Mouse (Mus musculus): ENCODE data around the gene Mul1. TPM values are rescaled to one million over a fixed set of nuclear protein-coding genes. Genes with fewer than 3 reads are reported as not detected.
A peak's percentile ranks its signal among the peaks of the same experiment; 100 is the strongest.
"Not testable (repeated sequence)": the region's sequence is repeated elsewhere in the genome, so short reads cannot be mapped to it uniquely, and the experiment has no call there.

Mul1 gene
- 23.9 and 24.7 TPM in 2 replicates for polyA plus RNA-seq (2012; rRNA removed)

- DNase-seq (ENCODE audit: extremely low spot score in 1 of 2, low spot score in 1 of 2), result peak; percentile 94 to 99
These were observed at the start of gene Mul1 for GRCm38 (mm10) chr4:138434347-138435316. Gene Mul1 (plus strand): TSS chr4:138434671.

GRCm38 (mm10) chr4:138393703-138394102, 40.8 kb upstream of the Mul1 start:
- peak in 1 of 2 experiments; percentile 56 for DNase-seq (ENCODE audit: extremely low spot score in 1 of 2, low spot score in 1 of 2)

- peak in 1 of 2 experiments; percentile 64 for DNase-seq (ENCODE audit: extremely low spot score in 1 of 2, low spot score in 1 of 2)
These were observed 39.1 kb upstream of the Mul1 start for GRCm38 (mm10) chr4:138395087-138395970.

GRCm38 (mm10) chr4:138395971-138396645, 38.4 kb upstream of the Mul1 start, which contains the start of gene Fam43b:
Gene Fam43b (minus strand): TSS chr4:138396528.
- DNase-seq (ENCODE audit: extremely low spot score in 1 of 2, low spot score in 1 of 2), result peak; percentile 62 to 87

GRCm38 (mm10) chr4:138396711-138397110, 37.8 kb upstream of the Mul1 start:
- DNase-seq (ENCODE audit: extremely low spot score in 1 of 2, low spot score in 1 of 2), result no peak

GRCm38 (mm10) chr4:138404806-138405205, 29.7 kb upstream of the Mul1 start:
- peak in 1 of 2 experiments; percentile 42 for DNase-seq (ENCODE audit: extremely low spot score in 1 of 2, low spot score in 1 of 2)

- DNase-seq (ENCODE audit: extremely low spot score in 1 of 2, low spot score in 1 of 2), result no peak
These were observed 26.8 kb upstream of the Mul1 start for GRCm38 (mm10) chr4:138407479-138408194.

GRCm38 (mm10) chr4:138411011-138411410, 23.5 kb upstream of the Mul1 start:
- no peak for DNase-seq (ENCODE audit: extremely low spot score in 1 of 2, low spot score in 1 of 2)

GRCm38 (mm10) chr4:138411504-138412121, 22.9 kb upstream of the Mul1 start:
- peak in 1 of 2 experiments; percentile 19 for DNase-seq (ENCODE audit: extremely low spot score in 1 of 2, low spot score in 1 of 2)

GRCm38 (mm10) chr4:138414725-138415124, 19.7 kb upstream of the Mul1 start:
- DNase-seq (ENCODE audit: extremely low spot score in 1 of 2, low spot score in 1 of 2), result peak in 1 of 2 experiments; percentile 78

GRCm38 (mm10) chr4:138415991-138416390, 18.5 kb upstream of the Mul1 start:
- peak in 1 of 2 experiments; percentile 77 for DNase-seq (ENCODE audit: extremely low spot score in 1 of 2, low spot score in 1 of 2)

GRCm38 (mm10) chr4:138416414-138416813, 18.1 kb upstream of the Mul1 start:
- no peak for DNase-seq (ENCODE audit: extremely low spot score in 1 of 2, low spot score in 1 of 2)

- DNase-seq (ENCODE audit: extremely low spot score in 1 of 2, low spot score in 1 of 2), result no peak
These were observed 16.6 kb upstream of the Mul1 start for GRCm38 (mm10) chr4:138417882-138418281.

GRCm38 (mm10) chr4:138418340-138418957, 16.0 kb upstream of the Mul1 start:
- peak in 1 of 2 experiments; percentile 37 for DNase-seq (ENCODE audit: extremely low spot score in 1 of 2, low spot score in 1 of 2)

- no peak for DNase-seq (ENCODE audit: extremely low spot score in 1 of 2, low spot score in 1 of 2)
These were observed 9.4 kb upstream of the Mul1 start for GRCm38 (mm10) chr4:138425028-138425427.

GRCm38 (mm10) chr4:138425604-138426003, 8.9 kb upstream of the Mul1 start:
- DNase-seq (ENCODE audit: extremely low spot score in 1 of 2, low spot score in 1 of 2), result not testable (repeated sequence)

- DNase-seq (ENCODE audit: extremely low spot score in 1 of 2, low spot score in 1 of 2), result peak; percentile 81 to 98
These were observed 7.4 kb upstream of the Mul1 start for GRCm38 (mm10) chr4:138426778-138427705.

GRCm38 (mm10) chr4:138429778-138430177, 4.7 kb upstream of the Mul1 start:
- peak in 1 of 2 experiments; percentile 58 for DNase-seq (ENCODE audit: extremely low spot score in 1 of 2, low spot score in 1 of 2)

All from frontal cortex, adult 2 months (tissue).